Mouse (Mus musculus): ENCODE measurements at regions not wholly inside any gene's neighbourhood (a gene's known extent, or its start where the extent isn't known, plus 50 kb on each side); places are given as distances from the start of the nearest gene placed in this dataset.

GRCm38 (mm10) chr4:52099187-52099586, 339.9 kb upstream of the Smc2 start:
- peak; percentile 58; the same call in 1 of the 2 replicates for ATAC-seq
- 69% methylated on average over 3 of the region's 3 CpGs for WGBS
- Histone ChIP-seq H3K4me2 (no peak overlapping the region), H3K9ac (no peak overlapping the region), H3K4me3 (no peak overlapping the region), H3K27ac (no peak overlapping the region), H3K4me1 (no peaks in the 10 kb centered on the region), H3K27me3 (no peaks in the 10 kb centered on the region), H3K36me3 (ENCODE audit: poor library complexity, severe bottlenecking) (no peaks in the 10 kb centered on the region), H3K9me3 (replicated peaks) (no peaks in the 10 kb centered on the region)

- H3K36me3 ChIP-seq (ENCODE audit: poor library complexity, severe bottlenecking), result no peaks in the 10 kb centered on the region
- H3K27ac ChIP-seq, result no peak overlapping the region
- H3K4me2 ChIP-seq, result no peak overlapping the region
- ATAC-seq, result no peak
- 89% methylated on average over 12 of the region's 12 CpGs for WGBS
- no peaks in the 10 kb centered on the region for H3K27me3 ChIP-seq
- H3K9ac ChIP-seq, result no peak overlapping the region
- no peak overlapping the region for H3K4me3 ChIP-seq
- H3K9me3 ChIP-seq (replicated peaks), result no peaks in the 10 kb centered on the region
- H3K4me1 ChIP-seq, result no peaks in the 10 kb centered on the region
These were observed 333.2 kb upstream of the Smc2 start for GRCm38 (mm10) chr4:52105887-52106286.

GRCm38 (mm10) chr4:52117765-52118290, 321.2 kb upstream of the Smc2 start:
- Histone ChIP-seq H3K36me3 (ENCODE audit: poor library complexity, severe bottlenecking) (no peaks in the 10 kb centered on the region), H3K4me1 (peaks cover 5% of the 10 kb centered on the region; the same call in 1 of the 2 replicates), H3K4me3 (no peak overlapping the region), H3K4me2 (no peak overlapping the region), H3K9ac (no peak overlapping the region), H3K27ac (no peak overlapping the region), H3K9me3 (replicated peaks) (no peaks in the 10 kb centered on the region), H3K27me3 (no peaks in the 10 kb centered on the region)
- ATAC-seq, result peak; percentile 42; the same call in 1 of the 2 replicates
- 69% methylated on average over 4 of the region's 4 CpGs for WGBS

DNA sequence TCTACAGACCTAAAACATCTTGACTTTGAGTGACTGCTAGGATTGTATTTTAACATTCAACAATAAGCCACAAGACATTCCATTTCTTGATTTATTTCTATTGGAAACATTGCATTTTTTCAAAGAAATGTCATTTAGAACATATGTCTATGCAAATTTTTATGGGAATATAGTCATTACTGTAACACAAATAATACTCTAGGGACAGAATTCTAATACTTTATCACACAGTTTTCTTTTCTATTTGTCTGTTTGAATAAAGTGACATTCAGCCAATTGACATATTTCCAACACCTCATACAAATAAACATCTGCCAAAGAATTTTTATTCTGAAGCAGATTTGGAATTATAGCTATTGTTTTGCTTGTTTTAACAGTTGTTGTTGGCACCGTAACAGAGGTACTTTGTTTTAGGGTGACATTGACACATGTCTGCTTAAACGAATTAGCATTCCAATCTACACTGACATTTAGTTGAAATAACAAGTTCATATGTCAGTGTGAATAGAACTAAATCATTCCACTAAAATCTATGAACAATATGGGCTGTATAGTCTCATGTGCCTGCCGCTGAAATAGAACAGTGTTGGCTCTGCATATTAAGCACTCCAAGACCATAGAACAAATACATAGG, 320.5 kb upstream of the Smc2 start:
- H3K4me3 ChIP-seq, result no peak overlapping the region
- H3K27ac ChIP-seq, result no peak overlapping the region
- WGBS, result 40% methylated on average over 3 of the region's 3 CpGs
- no peaks in the 10 kb centered on the region for H3K27me3 ChIP-seq
- no peak overlapping the region for H3K4me2 ChIP-seq
- H3K36me3 ChIP-seq (ENCODE audit: poor library complexity, severe bottlenecking), result no peaks in the 10 kb centered on the region
- ATAC-seq, result peak; percentile 88
- H3K4me1 ChIP-seq, result peaks cover 5% of the 10 kb centered on the region; the same call in 1 of the 2 replicates
- no peak overlapping the region for H3K9ac ChIP-seq
- no peaks in the 10 kb centered on the region for H3K9me3 ChIP-seq (replicated peaks)

DNA sequence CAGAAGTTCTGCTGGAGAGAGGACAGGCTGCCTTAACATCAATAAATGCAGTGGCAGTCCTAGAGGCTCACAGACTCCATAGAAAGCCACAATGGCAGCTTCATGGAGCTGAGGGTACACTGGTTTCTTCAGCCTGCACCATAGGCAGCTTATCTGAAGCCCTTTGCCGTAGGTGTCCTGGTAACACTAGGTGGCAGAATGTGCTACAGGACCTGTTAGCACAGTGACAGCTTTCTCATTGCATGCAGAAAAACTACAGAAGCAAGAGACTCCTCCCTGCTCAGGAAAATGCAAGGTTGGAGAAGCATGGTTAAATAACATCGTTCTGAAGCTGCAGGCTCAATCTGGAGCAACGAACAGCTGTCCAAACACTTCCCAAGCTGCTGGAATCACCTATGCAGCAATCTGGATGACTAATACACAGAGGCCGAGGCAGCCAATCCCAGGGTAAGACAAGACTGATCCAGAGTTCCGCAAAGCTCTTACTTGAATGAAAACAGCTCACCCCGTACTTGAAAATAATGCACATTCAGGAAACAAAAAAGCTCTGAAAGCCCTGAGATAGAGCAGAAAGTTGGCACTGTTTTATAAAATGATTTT, 286.4 kb upstream of the Smc2 start:
- no peak overlapping the region for H3K4me3 ChIP-seq
- ATAC-seq, result no peak
- no peaks in the 10 kb centered on the region for H3K36me3 ChIP-seq (ENCODE audit: poor library complexity, severe bottlenecking)
- H3K27ac ChIP-seq, result no peak overlapping the region
- H3K4me2 ChIP-seq, result no peak overlapping the region
- H3K9ac ChIP-seq, result no peak overlapping the region
- WGBS, result 80% methylated on average over 6 of the region's 6 CpGs
- H3K9me3 ChIP-seq (replicated peaks), result no peaks in the 10 kb centered on the region
- H3K4me1 ChIP-seq, result no peaks in the 10 kb centered on the region
- no peaks in the 10 kb centered on the region for H3K27me3 ChIP-seq

GRCm38 (mm10) chr4:52176240-52176639, 262.8 kb upstream of the Smc2 start:
- 79% methylated on average over 4 of the region's 4 CpGs for WGBS
- H3K9ac ChIP-seq, result no peak overlapping the region
- H3K9me3 ChIP-seq (replicated peaks), result no peaks in the 10 kb centered on the region
- no peak for ATAC-seq
- H3K27ac ChIP-seq, result no peak overlapping the region
- no peak overlapping the region for H3K4me2 ChIP-seq
- no peaks in the 10 kb centered on the region for H3K36me3 ChIP-seq (ENCODE audit: poor library complexity, severe bottlenecking)
- no peak overlapping the region for H3K4me3 ChIP-seq
- H3K4me1 ChIP-seq, result no peaks in the 10 kb centered on the region
- no peaks in the 10 kb centered on the region for H3K27me3 ChIP-seq

DNA sequence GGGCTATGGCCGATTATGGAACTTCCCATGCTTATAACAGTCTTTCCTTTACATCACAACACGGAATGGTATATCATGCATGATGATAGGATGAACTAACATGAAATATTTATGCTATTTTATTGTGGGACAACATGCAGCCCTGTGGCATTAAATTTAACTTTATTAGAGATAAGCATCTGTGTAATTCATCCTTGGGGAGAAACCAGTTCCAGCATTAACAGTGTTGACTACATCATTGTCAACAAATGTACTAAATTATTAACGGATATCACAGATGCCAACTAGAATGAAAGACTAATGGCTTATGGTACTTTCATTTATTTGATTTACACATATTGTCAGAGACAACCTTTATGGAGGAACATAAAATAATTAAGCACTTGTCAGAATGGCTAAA, 241.3 kb upstream of the Smc2 start:
- Histone ChIP-seq H3K27me3 (no peaks in the 10 kb centered on the region), H3K4me3 (no peak overlapping the region), H3K4me1 (no peaks in the 10 kb centered on the region), H3K36me3 (ENCODE audit: poor library complexity, severe bottlenecking) (no peaks in the 10 kb centered on the region), H3K9me3 (replicated peaks) (no peaks in the 10 kb centered on the region), H3K4me2 (no peak overlapping the region), H3K27ac (no peak overlapping the region), H3K9ac (no peak overlapping the region)
- ATAC-seq, result no peak
- WGBS, result 87% methylated on average over 3 of the region's 3 CpGs

- no peak for ATAC-seq
- Histone ChIP-seq H3K4me3 (no peak overlapping the region), H3K4me1 (peaks cover 12% of the 10 kb centered on the region), H3K27ac (no peak overlapping the region), H3K9ac (no peak overlapping the region), H3K36me3 (ENCODE audit: poor library complexity, severe bottlenecking) (no peaks in the 10 kb centered on the region), H3K9me3 (replicated peaks) (no peaks in the 10 kb centered on the region), H3K4me2 (no peak overlapping the region), H3K27me3 (no peaks in the 10 kb centered on the region)
These were observed 228.4 kb upstream of the Smc2 start for GRCm38 (mm10) chr4:52210601-52211000.

GRCm38 (mm10) chr4:52211022-52211421, 228.0 kb upstream of the Smc2 start:
- 41% methylated on average over 5 of the region's 5 CpGs for WGBS
- Histone ChIP-seq H3K4me2 (no peak overlapping the region), H3K9ac (no peak overlapping the region), H3K4me3 (no peak overlapping the region), H3K27me3 (no peaks in the 10 kb centered on the region), H3K36me3 (ENCODE audit: poor library complexity, severe bottlenecking) (no peaks in the 10 kb centered on the region), H3K4me1 (peaks cover 12% of the 10 kb centered on the region), H3K9me3 (replicated peaks) (no peaks in the 10 kb centered on the region), H3K27ac (no peak overlapping the region)
- peak; percentile 58 for ATAC-seq

DNA sequence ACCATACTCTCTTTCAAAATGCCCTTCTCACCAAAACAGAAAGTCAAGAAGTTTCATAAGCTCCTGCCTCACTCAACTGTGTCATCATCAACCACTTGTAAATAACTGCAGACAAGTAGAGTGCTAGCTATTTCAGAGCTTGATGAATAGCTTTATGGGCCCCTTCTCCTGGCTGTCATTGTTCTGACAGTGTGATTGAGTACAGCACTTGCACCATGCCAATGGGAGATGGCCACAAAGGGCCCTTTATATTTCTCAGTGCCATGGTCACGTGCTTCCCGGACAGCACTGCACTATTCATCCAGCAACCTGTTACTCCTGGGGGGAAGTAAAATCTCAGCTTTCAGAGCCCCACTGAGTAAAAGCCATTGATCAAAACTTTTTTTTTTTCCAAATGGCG, 225.7 kb upstream of the Smc2 start:
- WGBS, result 30% methylated on average over 3 of the region's 3 CpGs

More for the DNA sequence above, 225.7 kb upstream of the Smc2 start:
- no peaks in the 10 kb centered on the region for H3K9me3 ChIP-seq (replicated peaks)
- H3K27ac ChIP-seq, result no peak overlapping the region
- H3K9ac ChIP-seq, result no peak overlapping the region
- no peak overlapping the region for H3K4me2 ChIP-seq
- H3K4me1 ChIP-seq, result peaks cover 12% of the 10 kb centered on the region
- no peak overlapping the region for H3K4me3 ChIP-seq
- ATAC-seq, result peak; percentile 76; the same call in 1 of the 2 replicates
- no peaks in the 10 kb centered on the region for H3K27me3 ChIP-seq
- H3K36me3 ChIP-seq (ENCODE audit: poor library complexity, severe bottlenecking), result no peaks in the 10 kb centered on the region
